Mouse (Mus musculus) olfactory bulb, adult 2 months (tissue): Measurements from ENCODE around the gene Megf11.

Source experiments
- CTCF ChIP-seq: fragments of 200-500 bp; IDR thresholded peaks from 2 replicates; pipeline ENCODE4 v1.5.1; 2012; ENCODE audit warnings: low read depth, mild to moderate bottlenecking, low read length, moderate library complexity; ENCODE audit not compliant: insufficient read depth
- POLR2A ChIP-seq: fragments of 200-500 bp; IDR thresholded peaks from 2 replicates; pipeline ENCODE4 v1.6.1; 2012; ENCODE audit warnings: mild to moderate bottlenecking, low read depth, low read length, moderate library complexity; ENCODE audit not compliant: insufficient read depth

GRCm38 (mm10) chr9:64697677-64698076 lies 312.3 kb downstream of the Megf11 start:
- TF ChIP-seq POLR2A (no peak), CTCF (no peak)
